Mouse (Mus musculus) 416B (cell line): ENCODE data around the gene Csn1s2b.
"Not testable (repeated sequence)": the region's sequence is repeated elsewhere in the genome, so short reads cannot be mapped to it uniquely, and the experiment has no call there.

Source experiments
- DNase-seq: peaks from one replicate; pipeline ENCODE4 v3.0.0; 2011; ENCODE audit warnings: low read depth

The Csn1s2b gene

DNA sequence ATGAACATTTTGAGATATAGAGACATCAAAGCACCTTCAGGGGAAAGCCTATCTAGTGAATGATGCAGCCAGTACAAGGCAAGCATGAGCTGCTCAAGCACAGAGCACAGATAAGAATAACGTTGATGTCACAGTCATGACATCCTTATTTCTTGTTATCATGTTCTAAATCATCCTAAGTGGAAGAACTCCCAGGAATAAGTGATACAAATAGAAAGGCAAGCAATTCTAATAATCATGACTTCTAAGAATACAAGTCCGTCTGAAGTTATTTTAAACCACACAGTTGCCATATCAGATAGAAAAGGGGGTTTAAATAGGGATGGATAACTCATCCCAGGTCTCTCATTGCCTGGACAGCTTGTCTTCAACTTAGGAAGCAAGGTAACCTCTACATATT, at the start of gene Csn1s2b:
Csn1s2b (plus strand) TSS at position 301 of the 400 bp plus-strand sequence.
- DNase-seq: no peak

DNA sequence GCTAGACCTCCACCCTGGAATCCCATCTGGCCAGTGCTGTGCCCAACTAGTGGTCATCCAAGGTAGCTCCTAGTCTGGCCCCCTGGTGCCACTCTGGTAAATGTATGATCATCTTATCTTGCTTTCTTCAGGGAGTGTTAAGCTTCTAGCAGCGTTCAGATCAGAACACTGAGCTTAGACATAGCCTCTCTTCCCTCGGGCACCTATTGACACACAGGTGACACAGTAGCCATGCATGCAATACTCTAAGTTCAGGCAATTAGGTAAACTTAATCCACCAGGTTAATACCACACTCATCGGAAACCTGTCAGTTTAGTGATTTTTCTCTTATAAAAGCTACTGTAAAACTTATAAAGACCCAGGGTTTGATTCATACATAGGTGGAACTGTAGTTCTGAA, 43.3 kb upstream of the Csn1s2b start:
- DNase-seq: no peak

DNA sequence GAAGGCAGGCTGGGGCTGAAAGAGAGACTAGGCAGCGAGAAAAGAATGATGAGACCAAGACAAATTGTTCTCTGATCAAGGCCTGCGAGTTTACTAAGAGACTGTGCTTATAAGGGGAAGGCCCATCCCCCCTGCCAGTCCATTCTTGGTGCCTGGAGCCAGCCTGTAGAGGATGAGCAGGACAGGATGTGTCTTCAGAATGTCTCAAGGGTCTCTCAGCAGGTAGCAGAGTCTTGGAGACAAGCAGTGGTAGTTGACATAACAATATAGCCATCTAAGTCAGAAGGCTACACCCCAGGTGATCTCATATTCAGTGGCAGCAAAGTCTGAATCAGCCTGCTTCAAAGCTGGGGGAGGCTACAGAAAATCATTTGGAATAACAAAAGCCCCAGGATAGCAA, 35.7 kb upstream of the Csn1s2b start:
- not testable (repeated sequence) for DNase-seq

DNA sequence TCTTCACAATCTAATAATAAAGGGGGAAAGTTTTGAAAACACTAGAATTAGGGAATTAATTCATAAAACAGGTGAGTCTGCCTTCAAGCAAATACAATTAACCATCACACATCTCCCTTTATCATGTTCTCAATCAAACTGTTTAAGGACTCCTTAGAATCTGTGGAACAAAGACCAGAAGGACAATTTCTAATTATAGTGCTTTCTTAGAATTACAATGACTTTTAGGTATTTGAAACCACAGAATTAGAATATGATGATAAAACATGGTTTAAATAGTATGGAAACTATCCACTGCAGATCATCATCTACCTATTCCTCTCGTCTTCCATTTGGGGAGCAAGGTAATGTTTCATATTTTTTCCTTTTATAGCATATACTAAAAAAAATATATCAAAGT, 33.6 kb upstream of the Csn1s2b start, which contains the start of gene Csn1s2a:
Csn1s2a (plus strand) TSS at position 301 of the 400 bp plus-strand sequence.
- no peak for DNase-seq

DNA sequence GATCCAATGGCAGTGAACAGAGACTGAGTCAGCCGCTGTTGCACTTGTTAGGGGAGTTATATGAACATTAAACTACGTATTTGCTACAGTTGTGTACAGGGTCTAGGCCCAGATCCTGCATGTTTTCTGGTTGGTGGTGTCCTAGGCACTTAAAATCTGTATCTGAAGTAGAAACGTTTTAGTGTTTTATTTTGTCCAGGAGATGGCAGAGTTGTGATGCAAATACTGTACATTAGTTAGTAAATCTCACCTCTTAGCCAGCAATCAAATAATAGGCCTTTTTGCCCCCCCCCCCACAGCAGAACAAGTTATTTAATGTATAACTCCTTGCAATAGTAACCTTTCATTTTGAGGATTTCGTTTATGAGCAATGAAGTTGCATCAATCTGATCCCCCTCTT, 25.2 kb upstream of the Csn1s2b start:
- peak; percentile 13 for DNase-seq

DNA sequence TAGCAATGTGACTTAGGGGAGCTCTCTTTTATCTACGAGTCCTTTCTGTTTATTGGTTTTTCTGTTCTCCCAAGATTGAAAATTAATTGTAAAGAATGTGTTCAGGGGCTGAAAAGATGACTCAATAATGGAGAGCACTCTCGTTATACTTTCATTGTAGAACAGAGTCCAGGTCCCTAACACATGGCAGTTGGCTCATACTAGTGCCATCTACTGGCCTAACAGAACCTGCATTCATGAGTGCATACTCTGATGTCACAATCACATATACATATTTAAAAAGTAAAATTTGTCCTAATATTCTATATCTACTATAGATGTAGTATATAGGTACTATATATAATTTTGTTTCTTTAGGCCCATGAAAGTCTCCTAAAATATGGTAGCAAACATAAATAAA, 1.4 kb downstream of the Csn1s2b start:
- peak; percentile 36 for DNase-seq

DNA sequence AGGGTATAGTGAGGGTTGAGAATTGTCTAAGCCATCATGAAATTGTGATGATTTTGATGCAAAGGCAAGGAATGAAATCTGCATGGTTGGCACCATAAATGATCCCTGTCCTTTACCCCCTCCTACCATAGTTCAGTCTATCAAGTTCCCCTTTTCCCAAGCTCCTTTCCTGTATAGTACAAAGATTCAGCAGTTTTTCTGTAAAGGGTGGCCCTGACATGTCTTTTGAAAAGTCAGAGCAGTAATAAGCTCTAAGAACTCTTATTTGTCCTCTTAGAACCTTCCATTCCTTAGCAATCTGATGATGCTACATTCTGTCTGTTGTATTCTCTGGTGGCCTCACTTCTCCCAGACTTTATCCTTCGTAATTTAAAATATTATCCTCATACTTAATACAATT, 17.5 kb downstream of the Csn1s2b start, which contains the start of gene Prr27:
Prr27 (plus strand) TSS at position 301 of the 400 bp plus-strand sequence.
- no peak for DNase-seq

DNA sequence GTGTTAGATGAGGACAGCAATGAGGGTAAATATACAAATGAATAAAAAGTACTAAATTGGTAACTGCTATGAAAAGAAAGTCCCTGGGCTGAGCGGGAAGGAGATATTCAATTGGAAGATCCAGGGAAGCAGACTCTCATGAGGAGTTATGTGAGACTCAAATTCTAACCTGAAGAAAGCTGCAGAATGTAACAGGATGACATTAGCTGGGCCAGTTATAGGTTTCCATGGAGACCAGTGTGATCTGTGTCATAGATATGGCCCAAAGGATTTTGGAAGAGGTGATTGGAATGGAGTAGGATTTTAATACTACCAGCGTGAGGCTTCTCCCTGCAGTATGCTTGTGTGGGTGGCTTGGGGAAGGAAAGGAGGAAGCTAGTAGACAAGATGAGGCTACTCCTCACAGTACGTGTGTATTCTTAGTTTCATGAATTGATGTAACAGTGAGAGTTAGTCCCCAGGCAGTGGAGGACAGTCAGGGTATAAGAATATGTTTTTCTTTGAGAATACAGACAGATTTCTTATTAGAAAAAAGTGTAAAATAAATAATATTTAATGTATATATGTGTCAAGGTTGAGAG, 47.3 kb downstream of the Csn1s2b start:
- no peak for DNase-seq

DNA sequence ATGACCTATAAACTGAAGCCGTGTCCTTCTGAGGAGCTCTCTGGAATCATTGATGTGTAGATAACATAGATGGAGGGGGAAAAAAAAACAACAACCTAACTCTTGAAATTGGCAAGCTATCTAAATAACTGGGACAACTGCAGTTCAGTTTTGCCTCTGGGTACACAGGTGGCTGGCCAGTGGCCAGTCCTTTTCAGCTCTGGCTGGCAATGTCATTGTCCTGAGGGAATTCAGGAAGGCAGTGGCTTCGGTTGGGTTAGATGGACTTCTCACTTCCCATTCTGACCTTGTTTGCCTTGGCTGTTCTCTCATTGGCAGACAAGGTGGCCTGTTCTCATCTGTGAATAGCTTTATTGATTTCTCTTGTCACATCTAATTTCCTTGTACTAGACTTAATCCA, 62.2 kb downstream of the Csn1s2b start:
- DNase-seq: no peak

DNA sequence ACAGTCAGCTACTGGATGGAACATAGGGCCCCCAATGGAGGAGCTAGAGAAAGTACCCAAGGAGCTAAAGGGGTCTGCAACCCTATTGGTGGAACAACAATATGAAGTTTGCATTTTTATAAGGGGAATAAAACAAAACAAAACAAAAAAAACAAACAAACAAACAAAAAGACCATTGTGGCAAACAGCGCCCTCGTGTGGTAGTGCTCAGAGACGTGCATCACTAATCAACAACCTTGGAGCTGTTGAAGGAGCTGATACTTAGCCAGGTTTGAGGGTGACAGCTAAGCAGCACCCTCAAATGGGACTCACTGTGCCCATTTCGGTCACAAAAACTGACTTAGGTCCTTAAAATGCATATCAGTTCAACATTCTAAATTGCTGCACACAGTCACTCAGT, 63.5 kb downstream of the Csn1s2b start:
- DNase-seq: peak; percentile 13
